In the genomic region with DNA sequence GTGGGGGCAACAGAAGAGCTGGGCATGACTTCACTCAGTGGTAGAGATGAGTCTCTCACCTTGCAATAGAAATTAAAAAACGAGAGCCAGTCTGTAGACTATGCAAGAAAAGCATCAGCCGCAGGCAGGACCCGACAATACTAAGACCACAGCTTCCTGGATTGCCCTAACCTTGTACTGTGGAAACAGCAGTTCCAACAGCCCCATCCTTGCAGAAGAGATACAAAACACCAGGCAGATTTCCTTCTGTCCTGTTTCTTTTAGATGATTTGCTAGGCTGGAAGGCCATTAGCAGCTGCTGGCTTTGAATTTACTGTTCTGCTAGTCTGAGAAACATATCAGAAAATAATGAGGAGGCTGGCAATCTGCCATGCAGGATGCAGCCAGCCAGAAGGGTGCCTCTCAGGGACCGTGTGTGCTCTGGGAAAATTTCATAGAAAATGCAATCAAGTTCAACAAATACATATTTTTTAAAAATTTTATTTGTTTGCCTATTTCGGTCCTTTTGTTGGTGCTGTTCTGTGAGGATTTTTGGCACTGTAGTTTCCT, we compare ENCODE assay signal across 13 mouse cellular contexts. TPM values are rescaled to one million over a fixed set of nuclear protein-coding genes. Genes with fewer than 3 reads are reported as not detected.
DNase-seq lines count a peak whose midpoint lies in the region; ATAC-seq lines count a peak whose summit lies in the region.
"Had no signal": no experiment of that assay in that cellular context is flagged by ENCODE, and none has a peak within 500 bp of the region (broad histone marks: within the 10 kb centered on the region; RNA-seq: fewer than 3 reads in every experiment).

No protein-coding gene starts in this region.

- H3K27me3 ChIP-seq in forebrain, embryonic 14.5 days (replicated peaks; ENCODE audit: control insufficient read depth, insufficient read depth, low read length), result no peaks in the 10 kb centered on the region
- H3K27me3 ChIP-seq: liver, embryonic 12.5 days had no signal

- peak; percentile 89 for ATAC-seq in forebrain, embryonic 14.5 days
- no peak for ATAC-seq in frontal cortex, adult (ENCODE audit: low TSS enrichment)
- ATAC-seq: liver, embryonic 12.5 days had no signal

- 64% methylated on average over 5 of the region's 5 CpGs for WGBS in forebrain, embryonic 14.5 days

- H3K4me3 ChIP-seq in forebrain, embryonic 14.5 days (ENCODE audit: low read depth, low read length), result no peak overlapping the region
- H3K4me3 ChIP-seq: gastrocnemius, adult 2 months; liver, embryonic 12.5 days had no signal

- H3K9ac ChIP-seq in forebrain, embryonic 14.5 days (ENCODE audit: low read length), result no peak overlapping the region
- H3K9ac ChIP-seq: liver, embryonic 12.5 days had no signal

- H3K27ac ChIP-seq in forebrain, embryonic 14.5 days (ENCODE audit: low read depth, low read length), result peak overlapping the region; percentile 49; the same call in 1 of the 2 replicates
- H3K27ac ChIP-seq: gastrocnemius, adult 2 months; liver, embryonic 12.5 days had no signal

- peak; percentile 1 for DNase-seq in adrenal gland, adult 2 months
- no peak for DNase-seq in adrenal gland, adult 8-10 months
- peak; percentile 20 to 28 for DNase-seq in left cerebral cortex, postnatal 25 days (ENCODE audit: low spot score in 2 of 2)
- no peak for DNase-seq in left cerebral cortex, adult 11 months (ENCODE audit: low spot score)
- peak; percentile 30 for DNase-seq in adrenal gland, postnatal 14 days
- peak; percentile 82 for DNase-seq in forebrain, embryonic 14.5 days (ENCODE audit: low spot score)
- DNase-seq in embryo, embryonic 9.5 days (ENCODE audit: extremely low spot score), result no peak
- DNase-seq: gastrocnemius, adult 2 months; kidney, adult 18-20 months; spleen, adult 18-20 months had no signal

- no peak overlapping the region for H3K4me2 ChIP-seq in forebrain, embryonic 14.5 days (ENCODE audit: low read length)
- H3K4me2 ChIP-seq: liver, embryonic 12.5 days had no signal

- intact Hi-C loops in left cerebral cortex, postnatal 25 days (cut with DNase I), result loop anchor here (5.0 kb wide), 1 partner anchor 91 kb away; no protein-coding TSS in a partner anchor

- H3K36me3 ChIP-seq in forebrain, embryonic 14.5 days (ENCODE audit: control insufficient read depth, insufficient read depth, low read length), result no peaks in the 10 kb centered on the region
- H3K36me3 ChIP-seq: liver, embryonic 12.5 days had no signal

- H3K9me3 ChIP-seq in forebrain, embryonic 14.5 days (replicated peaks; ENCODE audit: control insufficient read depth, low read length), result no peaks in the 10 kb centered on the region

- H3K4me1 ChIP-seq in forebrain, embryonic 14.5 days (ENCODE audit: control insufficient read depth, insufficient read depth, low read length), result peaks cover 4% of the 10 kb centered on the region; the same call in 1 of the 2 replicates
- H3K4me1 ChIP-seq: liver, embryonic 12.5 days had no signal

RNA-seq across cellular contexts. Expression of a gene that starts 52.9 kb away (rescaled TPM):
- total RNA-seq in adrenal gland, adult 2 months (2021), result not detected
- polyA plus RNA-seq in adrenal gland, adult 2 months (2012; rRNA removed), result not detected in 2 replicates
- not detected for total RNA-seq in adrenal gland, adult 8-10 months (2022)
- not detected for total RNA-seq in left cerebral cortex, postnatal 25 days (2021)
- total RNA-seq in adrenal gland, postnatal 14 days (2021), result not detected in 2 replicates
- polyA plus RNA-seq in forebrain, embryonic 14.5 days (2014; fragmentation: Nextera tagmentation; extraction: Ambion mirVana), result 1.0 and 1.1 TPM in 2 replicates
- total RNA-seq: gastrocnemius, adult 2 months had no signal
- polyA plus RNA-seq: cortical plate, adult 2 months had no signal

Comparison
In these comparisons a context has a peak if more than half of its experiments do, and no peak if none do; other contexts are left out.
1. DNase-seq: peak in adrenal gland, adult 2 months (single experiment), left cerebral cortex, postnatal 25 days (2 of 2), adrenal gland, postnatal 14 days (single experiment) and forebrain, embryonic 14.5 days (single experiment); none in adrenal gland, adult 8-10 months (single experiment), left cerebral cortex, adult 11 months (single experiment) and embryo, embryonic 9.5 days (single experiment).